Mouse (Mus musculus): ENCODE measurements around the gene Ulk1.

Gene Ulk1

DNA sequence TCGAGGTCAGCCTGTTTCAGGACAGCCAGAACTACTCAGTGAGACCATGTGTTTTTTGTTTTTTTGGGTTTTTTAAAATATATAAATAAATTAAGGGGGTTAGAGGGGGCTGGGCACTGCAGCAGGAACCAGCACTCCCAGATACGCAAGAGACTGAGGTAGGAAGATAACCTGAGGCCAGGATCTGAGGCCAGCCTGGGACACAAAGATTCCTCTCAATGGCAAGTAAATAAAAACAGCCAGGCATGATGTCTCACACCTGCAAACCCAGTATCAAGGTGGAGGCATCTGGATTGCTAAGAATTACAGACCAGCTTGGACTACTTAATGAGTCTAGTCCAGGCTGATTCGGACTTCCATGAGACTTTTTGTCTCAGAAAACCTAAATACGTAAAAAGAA is 40.6 kb downstream of the Ulk1 start:
- DNase-seq (ENCODE audit: low read depth, low spot score) = no peak

DNA sequence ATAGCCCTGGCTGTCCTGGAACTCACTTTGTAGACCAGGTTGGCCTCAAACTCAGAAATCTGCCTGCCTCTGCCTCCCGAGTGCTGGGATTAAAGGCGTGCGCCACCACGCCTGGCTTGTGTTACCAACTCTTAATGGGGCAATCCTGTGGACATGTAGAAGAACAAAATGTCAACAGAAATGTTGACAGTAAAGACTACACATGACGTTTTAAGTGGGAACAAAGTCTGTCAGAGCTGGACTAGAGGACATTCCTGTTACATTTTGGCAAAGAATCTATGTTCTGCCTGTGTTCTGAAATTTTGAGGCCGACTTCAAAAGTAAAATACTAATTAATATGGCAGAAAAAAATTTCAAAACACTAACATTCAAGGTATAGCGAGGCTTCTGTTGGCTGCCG is 46.0 kb downstream of the Ulk1 start:
- DNase-seq (ENCODE audit: low read depth, low spot score) = no peak

DNA sequence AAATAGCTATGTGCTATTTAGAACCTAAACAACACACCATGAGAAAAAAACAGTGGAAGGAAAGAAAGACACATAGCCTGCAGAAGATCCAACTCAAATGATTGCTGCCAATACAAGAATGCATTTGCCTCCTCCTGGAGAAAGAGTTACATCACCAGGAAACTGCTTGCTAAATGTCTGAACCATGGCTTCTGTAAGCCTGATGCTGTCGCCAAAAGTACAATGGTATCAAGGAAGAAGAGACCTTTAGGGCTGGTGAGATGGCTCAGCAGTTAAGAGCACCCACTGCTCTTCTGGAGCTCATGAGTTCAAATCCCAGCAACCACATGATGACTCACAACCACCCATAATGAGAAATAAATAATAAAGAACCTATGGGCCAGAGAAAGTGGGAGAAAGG is 64.9 kb downstream of the Ulk1 start:
- DNase-seq (ENCODE audit: low read depth, low spot score) = no peak

DNA sequence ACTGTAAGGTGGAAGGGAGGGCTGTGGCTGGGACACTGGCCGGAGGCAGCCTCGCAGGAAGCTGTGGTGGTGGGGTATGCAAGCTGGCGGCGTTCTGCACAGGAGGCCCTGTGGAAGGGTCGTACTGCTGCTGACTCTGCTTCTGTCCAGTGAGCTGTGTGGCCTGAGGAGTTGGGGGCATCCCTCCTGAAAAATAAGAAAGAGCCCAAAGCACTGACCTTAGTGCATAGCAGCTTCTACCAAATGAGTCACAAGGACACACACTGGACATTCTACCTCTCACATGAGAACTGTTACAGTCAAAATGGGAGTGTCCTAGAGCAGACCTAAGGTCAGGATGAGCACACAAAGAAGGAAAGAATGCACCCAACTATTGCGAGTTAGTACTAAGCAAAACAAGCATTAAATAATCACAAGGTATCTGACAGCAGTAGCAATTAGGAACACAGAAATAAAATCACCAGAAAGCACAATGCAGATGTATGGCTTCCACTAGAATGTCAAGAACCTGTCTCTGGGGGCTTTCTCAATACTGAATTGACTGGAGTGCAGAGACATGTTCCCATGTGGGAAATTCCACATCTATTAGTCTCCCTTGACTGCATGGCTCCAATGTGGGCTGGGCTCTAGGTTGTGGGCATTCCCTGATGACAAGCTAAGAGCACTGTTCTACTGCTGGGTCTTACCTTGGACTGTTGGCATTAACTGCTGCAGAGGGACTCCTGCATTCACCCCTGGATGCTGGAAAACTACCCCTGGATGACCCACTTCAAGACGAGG is 70.2 kb downstream of the Ulk1 start:
- no peak for DNase-seq (ENCODE audit: low read depth, low spot score)

DNA sequence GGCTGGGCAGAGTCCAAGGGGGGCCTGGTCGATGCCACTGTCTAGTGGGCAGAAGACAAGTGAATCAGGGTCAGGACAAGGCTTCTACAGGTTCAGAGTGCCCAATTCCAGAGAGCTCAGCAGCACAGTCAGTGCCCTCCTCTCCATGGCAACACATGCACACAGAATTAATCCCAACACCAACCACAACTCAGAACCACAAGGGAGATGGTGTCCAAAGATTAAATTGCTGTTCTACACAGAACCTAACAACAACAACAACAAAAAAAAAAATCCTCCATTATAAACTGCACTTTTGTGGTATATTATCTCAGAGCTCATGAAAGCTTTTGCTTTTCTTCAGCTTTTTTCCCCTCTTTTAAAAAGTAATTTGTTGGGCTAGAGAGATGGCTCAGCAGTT is 74.3 kb downstream of the Ulk1 start:
- no peak for DNase-seq (ENCODE audit: low read depth, low spot score)
